Mouse (Mus musculus) spleen, adult 2 months (tissue): ENCODE measurements around the gene Akt1s1. TPM values are rescaled to one million over a fixed set of nuclear protein-coding genes. Genes with fewer than 3 reads are reported as not detected.
A peak's percentile ranks its signal among the peaks of the same experiment; 100 is the strongest.

Experiments used
- DNase-seq, 2 experiments: peaks; one replicate each; pipeline versions ENCODE4 v3.0.0 to v3.0.0-alpha.2; 2012 to 2021; ENCODE audit warnings: low spot score in 2 of 2, low read depth in 1 of 2
- H3K27ac ChIP-seq: fragments of 200-500 bp; 2 replicates; pipeline ENCODE4 v1.5.1; 2012; ENCODE audit warnings: low read length, inconsistent platforms; ENCODE audit not compliant: insufficient read depth
- H3K27me3 ChIP-seq: fragments of 200-500 bp; 2 replicates; pipeline ENCODE4 v1.6.1; 2012; ENCODE audit warnings: mild to moderate bottlenecking, moderate library complexity, low read length, inconsistent platforms; ENCODE audit not compliant: control insufficient read depth, insufficient read depth
- H3K36me3 ChIP-seq: fragments of 200-500 bp; 2 replicates; pipeline ENCODE4 v1.6.1; 2012; ENCODE audit warnings: mild to moderate bottlenecking, low read length, inconsistent platforms; ENCODE audit not compliant: control insufficient read depth, insufficient read depth
- H3K4me1 ChIP-seq: fragments of 200-500 bp; 2 replicates; pipeline ENCODE4 v1.6.1; 2011; ENCODE audit warnings: inconsistent platforms; ENCODE audit not compliant: control insufficient read depth, insufficient read depth, insufficient read length
- H3K4me3 ChIP-seq: fragments of 200-500 bp; 2 replicates; pipeline ENCODE4 v1.5.1; 2011; ENCODE audit warnings: mild to moderate bottlenecking, inconsistent platforms; ENCODE audit not compliant: insufficient read depth, insufficient read length; ENCODE audit errors: extremely low read depth
- CTCF ChIP-seq: fragments of 200-500 bp; IDR thresholded peaks from 2 replicates; pipeline ENCODE4 v1.5.1; 2011; ENCODE audit warnings: mild to moderate bottlenecking, inconsistent platforms; ENCODE audit not compliant: insufficient read depth, insufficient read length, insufficient replicate concordance; ENCODE audit errors: extremely low read depth
- POLR2A ChIP-seq: fragments of 200-500 bp; IDR thresholded peaks from 2 replicates; pipeline ENCODE4 v1.6.1; 2011; ENCODE audit warnings: low read depth, low read length, inconsistent platforms
- WGBS: fragments of 180-500 bp; shearing (Covaris S2); methylation state at CpG from one replicate; pipeline ENCODE4 v1.1.7; 2018; 5-methylcytosine and 5-hydroxymethylcytosine counted together
- polyA plus RNA-seq: library from polyadenylated mRNA; depleted of rRNA; stranded (reverse); fragments of >200 nt; gene quantifications from 2 replicates; pipeline ENCODE4 v1.2.3, GENCODE M21; 2012

Gene Akt1s1
- polyA plus RNA-seq, 1 experiment = 67.8 TPM

DNA sequence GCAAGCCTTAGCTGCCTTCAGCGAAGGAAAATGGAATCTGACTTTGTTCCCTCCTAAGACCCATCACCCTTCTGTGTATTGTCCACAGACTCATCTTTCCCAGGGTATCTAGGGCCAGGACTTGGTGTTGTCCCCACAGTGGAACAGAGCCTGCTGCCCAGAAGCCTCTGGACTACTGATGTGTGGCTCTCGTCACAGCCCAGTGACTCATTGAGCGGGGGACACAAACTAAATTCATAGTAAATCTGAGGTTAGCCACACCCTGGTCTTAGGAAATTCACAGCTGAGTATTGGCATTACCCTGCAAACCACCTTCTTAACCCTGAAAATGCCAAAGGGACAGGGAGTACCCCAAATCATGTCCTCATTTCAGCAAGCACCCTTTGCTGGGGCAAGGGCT is 22.0 kb upstream of the Akt1s1 start:
- WGBS = 59% methylated on average over 3 of the region's 3 CpGs
- H3K4me1 ChIP-seq = peaks cover 19% of the 10 kb centered on the region; the same call in 1 of the 2 replicates
- H3K4me3 ChIP-seq = no peak overlapping the region
- DNase-seq = no peak
- TF ChIP-seq CTCF (no peak), POLR2A (no peak)
- H3K27ac ChIP-seq = peak overlapping the region; percentile 47; the same call in 1 of the 2 replicates
- H3K27me3 ChIP-seq = no peaks in the 10 kb centered on the region
- peaks cover 24% of the 10 kb centered on the region for H3K36me3 ChIP-seq

GRCm38 (mm10) chr7:44828706-44829105 is 20.1 kb upstream of the Akt1s1 start:
- Histone ChIP-seq H3K27ac (no peak overlapping the region), H3K36me3 (peaks cover 24% of the 10 kb centered on the region), H3K4me1 (peaks cover 19% of the 10 kb centered on the region; the same call in 1 of the 2 replicates), H3K27me3 (no peaks in the 10 kb centered on the region), H3K4me3 (no peak overlapping the region)
- DNase-seq = no peak
- no peak for TF ChIP-seq CTCF
- no peak for TF ChIP-seq POLR2A
- 89% methylated on average over 5 of the region's 5 CpGs for WGBS

DNA sequence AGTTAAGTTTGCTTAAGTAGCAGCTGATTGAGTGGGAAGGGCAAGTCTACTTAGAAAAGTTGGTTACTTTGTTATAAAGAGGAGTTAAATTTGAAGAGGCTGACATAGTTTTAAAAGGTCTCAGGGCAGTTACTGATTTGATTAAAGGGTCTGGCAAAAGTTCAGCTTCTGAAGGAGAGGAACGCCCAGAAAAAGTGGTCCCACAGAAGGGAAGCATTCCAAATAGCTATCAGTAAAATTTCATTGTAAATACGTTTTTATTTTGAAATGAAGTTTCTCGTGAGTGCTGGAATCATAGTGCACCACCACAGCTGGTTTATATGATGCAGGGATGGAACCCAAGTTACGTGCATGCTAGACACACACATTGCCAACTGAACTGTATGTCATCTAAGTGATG is 16.0 kb upstream of the Akt1s1 start:
- no peak for DNase-seq
- Histone ChIP-seq H3K36me3 (peaks cover 24% of the 10 kb centered on the region), H3K4me3 (no peak overlapping the region), H3K27me3 (no peaks in the 10 kb centered on the region), H3K27ac (no peak overlapping the region), H3K4me1 (peaks cover 32% of the 10 kb centered on the region)
- WGBS = 87% methylated on average over 4 of the region's 4 CpGs
- TF ChIP-seq CTCF (no peak), POLR2A (no peak)

DNA sequence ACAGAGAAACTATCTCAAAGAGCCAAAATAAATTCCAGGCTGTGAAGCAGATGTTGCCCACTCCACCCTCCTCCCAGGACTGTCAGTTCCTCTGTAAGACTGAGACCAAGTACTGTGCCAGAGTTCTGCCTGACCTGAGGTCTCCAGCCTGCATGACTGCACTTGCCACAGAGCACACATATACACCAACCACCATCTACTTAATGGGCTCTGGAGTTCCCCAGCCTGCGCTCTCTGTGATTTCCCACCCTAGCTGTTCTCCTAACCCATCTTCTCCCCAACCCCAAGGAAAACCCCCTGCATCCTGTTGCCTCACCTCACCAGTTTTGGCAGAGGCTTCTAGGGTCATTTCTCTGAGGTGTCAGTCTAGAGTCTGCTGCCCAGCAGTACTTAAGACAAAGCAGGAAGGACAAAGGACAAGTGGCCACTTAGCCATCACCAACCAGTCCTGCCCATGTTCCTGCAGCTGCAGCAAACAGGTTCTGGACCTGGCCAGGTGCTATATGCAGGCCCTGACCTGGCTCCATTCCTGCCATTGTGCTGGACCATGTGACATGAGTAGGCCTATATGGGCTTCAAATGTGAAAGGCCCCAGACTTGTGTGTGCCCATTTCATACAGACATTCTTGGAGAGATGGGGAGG is 13.3 kb upstream of the Akt1s1 start:
- 38% methylated on average over 1 of the region's 1 CpGs for WGBS
- H3K27me3 ChIP-seq = no peaks in the 10 kb centered on the region
- peak overlapping the region; percentile 95 for H3K27ac ChIP-seq
- DNase-seq = peak in 1 of 2 experiments; percentile 59
- H3K4me3 ChIP-seq = no peak overlapping the region
- peaks cover 5% of the 10 kb centered on the region; the same call in 1 of the 2 replicates for H3K36me3 ChIP-seq
- peaks cover 49% of the 10 kb centered on the region for H3K4me1 ChIP-seq
- TF ChIP-seq CTCF = no peak
- no peak for TF ChIP-seq POLR2A

GRCm38 (mm10) chr7:44836016-44836404 is 12.8 kb upstream of the Akt1s1 start:
- WGBS = 22% methylated on average over 3 of the region's 3 CpGs
- TF ChIP-seq POLR2A (peak; percentile 54; the same call in 1 of the 2 replicates), CTCF (no peak)
- H3K36me3 ChIP-seq = peaks cover 6% of the 10 kb centered on the region
- H3K27me3 ChIP-seq = no peaks in the 10 kb centered on the region
- DNase-seq = peak in 1 of 2 experiments; percentile 89
- H3K4me1 ChIP-seq = peaks cover 53% of the 10 kb centered on the region
- H3K27ac ChIP-seq = peak overlapping the region; percentile 95
- peak overlapping the region; percentile 64 for H3K4me3 ChIP-seq

GRCm38 (mm10) chr7:44836423-44837053 is 12.3 kb upstream of the Akt1s1 start:
- TF ChIP-seq CTCF = no peak
- no peak for TF ChIP-seq POLR2A
- DNase-seq = no peak
- Histone ChIP-seq H3K27ac (peak overlapping the region; percentile 95), H3K4me3 (peak overlapping the region; percentile 64), H3K36me3 (peaks cover 7% of the 10 kb centered on the region), H3K27me3 (no peaks in the 10 kb centered on the region), H3K4me1 (peaks cover 53% of the 10 kb centered on the region)
- WGBS = 53% methylated on average over 9 of the region's 9 CpGs

DNA sequence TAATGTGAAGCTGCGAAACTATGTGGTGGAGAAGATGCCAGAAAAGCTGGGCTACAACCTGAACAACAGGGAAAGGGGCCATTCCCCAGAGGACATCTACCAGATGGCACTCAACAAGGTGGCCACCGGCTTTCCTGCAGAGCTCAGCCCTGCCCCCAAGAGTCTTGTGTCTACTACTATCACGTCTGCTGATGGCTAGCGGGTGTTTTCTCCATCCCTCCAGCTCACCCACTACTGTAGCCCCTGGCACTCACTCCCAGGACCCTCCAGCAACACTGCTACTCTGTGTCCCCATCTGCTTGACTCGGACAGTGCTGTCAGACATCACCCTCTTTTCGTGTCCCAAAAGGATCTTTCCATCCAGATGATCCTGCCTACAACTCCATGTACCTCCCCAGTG is 10.7 kb upstream of the Akt1s1 start:
- no peak for TF ChIP-seq POLR2A
- no peak for TF ChIP-seq CTCF
- peak overlapping the region; percentile 64; the same call in 1 of the 2 replicates for H3K4me3 ChIP-seq
- H3K4me1 ChIP-seq = peaks cover 53% of the 10 kb centered on the region
- peaks cover 17% of the 10 kb centered on the region for H3K36me3 ChIP-seq
- H3K27ac ChIP-seq = peak overlapping the region; percentile 95
- no peaks in the 10 kb centered on the region for H3K27me3 ChIP-seq
- no peak for DNase-seq
- 77% methylated on average over 6 of the region's 6 CpGs for WGBS
